Mouse (Mus musculus): ENCODE data around the gene Col9a2. TPM values are rescaled to one million over a fixed set of nuclear protein-coding genes. Genes with fewer than 3 reads are reported as not detected.
A peak's percentile ranks its signal among the peaks of the same experiment; 100 is the strongest.

Col9a2 gene
- polyA plus RNA-seq, 2 experiments = 1.1 to 1.9 TPM

GRCm38 (mm10) chr4:121008071-121008745 lies 31.0 kb upstream of the Col9a2 start:
- no peaks in the 10 kb centered on the region for H3K27me3 ChIP-seq (ENCODE audit: control insufficient read depth, insufficient read depth, low read length)
- no peaks in the 10 kb centered on the region for H3K9me3 ChIP-seq (ENCODE audit: control insufficient read depth, low read length)
- no peak overlapping the region for H3K4me3 ChIP-seq (ENCODE audit: insufficient read depth in 1 of 2, low read depth in 2 of 2, low read length in 2 of 2)
- no peak overlapping the region for H3K4me2 ChIP-seq (ENCODE audit: low read depth)
- H3K36me3 ChIP-seq (replicated peaks; ENCODE audit: control insufficient read depth, insufficient read depth, low read depth) = no peaks in the 10 kb centered on the region
- no peak for ATAC-seq (ENCODE audit: insufficient read depth)
- no peak overlapping the region for H3K9ac ChIP-seq (replicated peaks)
- TF ChIP-seq CTCF (IDR thresholded peaks at IDR 0.05; ENCODE audit: low read depth) = no peak
- TF ChIP-seq EP300 (IDR thresholded peaks at IDR 0.05; ENCODE audit: low read depth) = no peak
- H3K4me1 ChIP-seq (replicated peaks; ENCODE audit: control insufficient read depth in 2 of 2, insufficient read depth in 2 of 2, low read length in 1 of 2) = peaks cover 57 to 66% of the 10 kb centered on the region in 2 experiments
- no peak for DNase-seq (ENCODE audit: low read depth in 3 of 3, low spot score in 3 of 3)
- no peak overlapping the region; the same call in 1 of the 2 replicates for H3K27ac ChIP-seq
- 43% methylated on average over 3 of the region's 3 CpGs for WGBS (ENCODE audit: insufficient replicate concordance)

DNA sequence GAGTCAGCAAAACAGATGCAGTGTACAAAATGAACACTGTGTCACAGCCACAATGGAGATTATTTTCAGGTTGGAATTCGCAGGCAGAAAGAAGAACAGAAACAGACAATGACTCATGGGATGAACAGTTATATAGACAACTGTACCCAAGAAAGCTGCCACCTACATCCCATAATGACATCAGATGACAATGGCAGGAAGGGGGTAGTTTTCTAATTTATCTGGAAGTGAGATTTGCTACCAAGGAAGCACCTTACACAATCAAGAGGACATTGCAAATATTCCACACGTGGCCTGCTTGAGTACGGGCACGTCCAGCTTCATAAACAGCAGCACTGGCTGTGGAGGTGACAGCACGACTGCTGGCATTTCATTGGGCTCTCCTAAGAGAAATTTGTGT lies 30.0 kb upstream of the Col9a2 start:
- H3K9me3 ChIP-seq (ENCODE audit: control insufficient read depth, low read length) = no peaks in the 10 kb centered on the region
- H3K9ac ChIP-seq (replicated peaks) = no peak overlapping the region
- 54% methylated on average over 5 of the region's 5 CpGs for WGBS (ENCODE audit: insufficient replicate concordance)
- peaks cover 60 to 67% of the 10 kb centered on the region in 2 experiments for H3K4me1 ChIP-seq (replicated peaks; ENCODE audit: control insufficient read depth in 2 of 2, insufficient read depth in 2 of 2, low read length in 1 of 2)
- TF ChIP-seq CTCF (IDR thresholded peaks at IDR 0.05; ENCODE audit: low read depth) (no peak), EP300 (IDR thresholded peaks at IDR 0.05; ENCODE audit: low read depth) (no peak)
- H3K27ac ChIP-seq = no peak overlapping the region
- no peaks in the 10 kb centered on the region for H3K36me3 ChIP-seq (replicated peaks; ENCODE audit: control insufficient read depth, insufficient read depth, low read depth)
- no peak overlapping the region for H3K4me2 ChIP-seq (ENCODE audit: low read depth)
- DNase-seq (ENCODE audit: low read depth in 3 of 3, low spot score in 3 of 3) = no peak
- H3K27me3 ChIP-seq (ENCODE audit: control insufficient read depth, insufficient read depth, low read length) = no peaks in the 10 kb centered on the region
- H3K4me3 ChIP-seq (ENCODE audit: insufficient read depth in 1 of 2, low read depth in 2 of 2, low read length in 2 of 2) = no peak overlapping the region
- ATAC-seq (ENCODE audit: insufficient read depth) = no peak

GRCm38 (mm10) chr4:121010770-121011549 lies 28.2 kb upstream of the Col9a2 start:
- DNase-seq (ENCODE audit: low read depth in 3 of 3, low spot score in 3 of 3) (no peak), ATAC-seq (ENCODE audit: insufficient read depth) (no peak)
- WGBS (ENCODE audit: insufficient replicate concordance) = 44% methylated on average over 11 of the region's 11 CpGs
- Histone ChIP-seq H3K4me1 (replicated peaks; ENCODE audit: control insufficient read depth in 2 of 2, insufficient read depth in 2 of 2, low read length in 1 of 2) (peaks cover 54 to 67% of the 10 kb centered on the region in 2 experiments), H3K36me3 (replicated peaks; ENCODE audit: control insufficient read depth, insufficient read depth, low read depth) (no peaks in the 10 kb centered on the region), H3K9me3 (ENCODE audit: control insufficient read depth, low read length) (no peaks in the 10 kb centered on the region), H3K27ac (no peak overlapping the region), H3K4me2 (ENCODE audit: low read depth) (peak overlapping the region; percentile 24; the same call in 1 of the 2 replicates), H3K9ac (replicated peaks) (no peak overlapping the region), H3K4me3 (ENCODE audit: insufficient read depth in 1 of 2, low read depth in 2 of 2, low read length in 2 of 2) (no peak overlapping the region), H3K27me3 (ENCODE audit: control insufficient read depth, insufficient read depth, low read length) (no peaks in the 10 kb centered on the region)
- TF ChIP-seq EP300 (IDR thresholded peaks at IDR 0.05; ENCODE audit: low read depth) (peak; percentile 53), CTCF (IDR thresholded peaks at IDR 0.05; ENCODE audit: low read depth) (no peak)

DNA sequence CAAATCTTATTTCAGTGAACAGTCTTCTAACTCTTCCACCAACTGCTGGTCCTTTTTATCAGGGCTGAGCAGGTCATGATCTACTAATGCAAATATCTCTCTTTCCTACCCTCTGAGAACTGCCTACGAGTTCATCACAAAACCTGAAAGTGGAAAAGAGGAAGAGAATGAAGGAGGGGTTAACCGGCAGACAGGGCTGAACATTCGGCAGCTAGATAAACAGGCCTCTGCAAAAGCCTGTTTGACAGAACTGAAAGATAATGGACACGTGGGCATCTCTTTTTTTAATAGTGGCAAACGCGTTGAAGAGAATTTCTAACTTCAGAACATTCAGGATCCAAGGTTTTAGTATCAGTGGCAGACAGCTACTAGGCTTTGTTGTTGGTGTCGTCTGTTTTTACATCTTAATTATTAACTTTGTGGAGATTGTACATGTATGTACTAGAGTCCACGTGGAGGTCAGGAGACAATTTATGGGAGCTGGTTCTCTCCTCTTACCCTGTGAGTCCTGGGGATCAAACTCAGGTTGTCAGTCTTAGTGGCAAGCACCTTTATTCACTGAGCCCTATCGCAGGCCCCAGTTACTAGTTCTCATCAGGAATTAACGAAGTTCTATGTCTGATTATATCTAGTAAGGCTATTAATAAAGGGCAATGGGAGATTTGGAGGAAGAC lies 24.5 kb upstream of the Col9a2 start:
- Histone ChIP-seq H3K9ac (replicated peaks) (peak overlapping the region; percentile 98), H3K27ac (peak overlapping the region; percentile 87), H3K4me3 (ENCODE audit: insufficient read depth in 1 of 2, low read depth in 2 of 2, low read length in 2 of 2) (peak overlapping the region; percentile 81 to 95), H3K4me2 (ENCODE audit: low read depth) (peak overlapping the region; percentile 74), H3K27me3 (ENCODE audit: control insufficient read depth, insufficient read depth, low read length) (no peaks in the 10 kb centered on the region), H3K36me3 (replicated peaks; ENCODE audit: control insufficient read depth, insufficient read depth, low read depth) (no peaks in the 10 kb centered on the region), H3K4me1 (replicated peaks; ENCODE audit: control insufficient read depth in 2 of 2, insufficient read depth in 2 of 2, low read length in 1 of 2) (peaks cover 41 to 46% of the 10 kb centered on the region in 2 experiments), H3K9me3 (ENCODE audit: control insufficient read depth, low read length) (no peaks in the 10 kb centered on the region)
- TF ChIP-seq EP300 (IDR thresholded peaks at IDR 0.05; ENCODE audit: low read depth) = peak; percentile 88
- no peak for TF ChIP-seq CTCF (IDR thresholded peaks at IDR 0.05; ENCODE audit: low read depth)
- DNase-seq (ENCODE audit: low read depth in 3 of 3, low spot score in 3 of 3) (peak; percentile 74 to 81 (median 78)), ATAC-seq (ENCODE audit: insufficient read depth) (peak; percentile 63)
- WGBS (ENCODE audit: insufficient replicate concordance) = 5% methylated on average over 10 of the region's 10 CpGs
